Mouse (Mus musculus): ENCODE data around the gene Mcm6. TPM values are rescaled to one million over a fixed set of nuclear protein-coding genes. Genes with fewer than 3 reads are reported as not detected.

Mcm6 gene
- 32.1 and 34.0 TPM in 2 replicates for polyA plus RNA-seq (2015; fragmentation: Nextera tagmentation; extraction: Ambion mirVana)

GRCm38 (mm10) chr1:128359554-128360376, at the start of gene Mcm6:
Gene Mcm6 (minus strand): TSS chr1:128359664.

GRCm38 (mm10) chr1:128328218-128328617, 31.2 kb downstream of the Mcm6 start, which contains the start of gene Lct:
Gene Lct (minus strand): TSS chr1:128328318.

Other genes with a start within 250 kb of the Mcm6 start
- gene Ubxn4, start 115.7 kb downstream of the Mcm6 start, polyA plus RNA-seq (2015; fragmentation: Nextera tagmentation; extraction: Ambion mirVana): 75.5 and 81.3 TPM in 2 replicates
- gene Lct, start 31.3 kb downstream of the Mcm6 start, polyA plus RNA-seq (2015; fragmentation: Nextera tagmentation; extraction: Ambion mirVana): 0.44 and 1.1 TPM in 2 replicates
- 109 and 113 TPM in 2 replicates for gene Dars, start 57.7 kb upstream of the Mcm6 start, polyA plus RNA-seq (2015; fragmentation: Nextera tagmentation; extraction: Ambion mirVana)
- gene Cxcr4, start 232.6 kb upstream of the Mcm6 start, polyA plus RNA-seq (2015; fragmentation: Nextera tagmentation; extraction: Ambion mirVana): 2.6 and 3.1 TPM in 2 replicates